Mouse (Mus musculus): Measurements from ENCODE around the gene Cfap43.

Cfap43 gene

GRCm38 (mm10) chr19:47885886-47886285, 33.2 kb downstream of the Cfap43 start:
- DNase-seq (ENCODE audit: low read depth, low spot score) = no peak

- no peak for DNase-seq (ENCODE audit: low read depth, low spot score)
Observed at GRCm38 (mm10) chr19:47885191-47885743, 33.8 kb downstream of the Cfap43 start.

- no peak for DNase-seq (ENCODE audit: low read depth, low spot score)
Observed at GRCm38 (mm10) chr19:47884296-47885085, 34.6 kb downstream of the Cfap43 start.

- DNase-seq (ENCODE audit: low read depth, low spot score) = no peak
Observed at GRCm38 (mm10) chr19:47882882-47883254, 36.2 kb downstream of the Cfap43 start.

- peak; percentile 93 for DNase-seq (ENCODE audit: low read depth, low spot score)
Observed at GRCm38 (mm10) chr19:47882151-47882881, 36.8 kb downstream of the Cfap43 start.

- no peak for DNase-seq (ENCODE audit: low read depth, low spot score)
Observed at GRCm38 (mm10) chr19:47881538-47881937, 37.5 kb downstream of the Cfap43 start.

GRCm38 (mm10) chr19:47876252-47876651, 42.8 kb downstream of the Cfap43 start:
- DNase-seq (ENCODE audit: low read depth, low spot score) = no peak

GRCm38 (mm10) chr19:47871515-47871914, 47.6 kb downstream of the Cfap43 start:
- no peak for DNase-seq (ENCODE audit: low read depth, low spot score)

GRCm38 (mm10) chr19:47870102-47870666, 48.9 kb downstream of the Cfap43 start:
- DNase-seq (ENCODE audit: low read depth, low spot score) = no peak

GRCm38 (mm10) chr19:47869516-47869915, 49.6 kb downstream of the Cfap43 start:
- DNase-seq (ENCODE audit: low read depth, low spot score) = no peak

GRCm38 (mm10) chr19:47868951-47869350, 50.1 kb downstream of the Cfap43 start:
- no peak for DNase-seq (ENCODE audit: low read depth, low spot score)

- no peak for DNase-seq (ENCODE audit: low read depth, low spot score)
Observed at GRCm38 (mm10) chr19:47867628-47868175, 51.4 kb downstream of the Cfap43 start.

GRCm38 (mm10) chr19:47865353-47865947, 53.6 kb downstream of the Cfap43 start, which contains the start of gene Gsto2:
Gene Gsto2, plus strand, starts transcription at chr19:47865534.
- peak; percentile 95 for DNase-seq (ENCODE audit: low read depth, low spot score)

GRCm38 (mm10) chr19:47864721-47865120, 54.4 kb downstream of the Cfap43 start:
- no peak for DNase-seq (ENCODE audit: low read depth, low spot score)

- no peak for DNase-seq (ENCODE audit: low read depth, low spot score)
Observed at GRCm38 (mm10) chr19:47864051-47864450, 55.0 kb downstream of the Cfap43 start.

GRCm38 (mm10) chr19:47862581-47862980, 56.5 kb downstream of the Cfap43 start:
- DNase-seq (ENCODE audit: low read depth, low spot score) = no peak

GRCm38 (mm10) chr19:47859180-47859579, 59.9 kb downstream of the Cfap43 start:
- no peak for DNase-seq (ENCODE audit: low read depth, low spot score)

- DNase-seq (ENCODE audit: low read depth, low spot score) = no peak
Observed at GRCm38 (mm10) chr19:47857957-47858942, 60.8 kb downstream of the Cfap43 start.

GRCm38 (mm10) chr19:47854796-47855783, 64.0 kb downstream of the Cfap43 start, which contains the start of gene Gsto1:
Gene Gsto1, plus strand, starts transcription at chr19:47854970.
- peak; percentile 84 for DNase-seq (ENCODE audit: low read depth, low spot score)
